Mouse (Mus musculus) brain, embryonic 18.5 days (tissue): ENCODE measurements at regions not wholly inside any gene's neighbourhood (a gene's known extent, or its start where the extent isn't known, plus 50 kb on each side); places are given as distances from the start of the nearest gene placed in this dataset.
"Not testable (repeated sequence)": the region's sequence is repeated elsewhere in the genome, so short reads cannot be mapped to it uniquely, and the experiment has no call there.

Experiments
- DNase-seq: peaks from one replicate; pipeline ENCODE4 v3.0.0-alpha.2; 2012; ENCODE audit warnings: low read depth, low spot score

GRCm38 (mm10) chr13:50754911-50755310, 56.8 kb downstream of the Gm8765 start:
- DNase-seq, result not testable (repeated sequence)

GRCm38 (mm10) chr13:50756334-50756733, 58.2 kb downstream of the Gm8765 start:
- not testable (repeated sequence) for DNase-seq

GRCm38 (mm10) chr13:50764618-50765017, 66.5 kb downstream of the Gm8765 start:
- no peak for DNase-seq

- DNase-seq, result not testable (repeated sequence)
Measured at GRCm38 (mm10) chr13:50780036-50780435, 81.9 kb downstream of the Gm8765 start.

DNA sequence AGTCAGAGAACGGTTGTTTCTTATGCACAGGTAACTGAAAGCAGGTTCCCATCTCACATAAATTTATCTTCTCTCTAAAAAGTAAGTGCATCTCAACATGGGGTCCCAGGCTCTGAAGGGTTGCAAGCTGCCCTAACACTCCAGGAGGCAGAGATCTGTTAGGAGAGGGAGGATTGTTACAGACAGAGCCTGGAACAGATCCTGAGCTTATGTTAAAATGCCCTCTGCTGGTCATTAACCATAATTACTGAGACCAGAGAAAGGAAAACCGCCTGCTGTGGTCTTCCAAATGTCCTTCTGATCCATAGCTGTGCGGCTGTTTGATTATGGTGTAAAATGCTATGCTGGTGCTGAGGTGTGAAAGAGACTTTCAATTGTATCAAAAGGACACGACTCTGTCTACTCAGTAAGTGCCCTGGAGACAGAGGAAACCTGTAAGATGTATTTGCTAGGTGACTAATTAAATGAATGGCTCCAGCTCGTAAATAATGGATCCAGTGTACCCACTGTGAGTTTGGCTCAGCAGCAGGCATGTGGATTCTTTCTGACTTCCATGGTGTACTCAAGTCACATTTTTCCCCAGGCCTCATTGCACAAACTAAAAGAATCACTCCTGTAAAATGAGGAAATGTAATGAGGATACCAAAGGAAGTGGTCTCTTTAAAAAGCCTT, 131.9 kb downstream of the Gm8765 start:
- peak; percentile 0 for DNase-seq
